Mouse (Mus musculus): ENCODE measurements around the gene AL731706.1.
"Not testable (repeated sequence)": the region's sequence is repeated elsewhere in the genome, so short reads cannot be mapped to it uniquely, and the experiment has no call there.

The AL731706.1 gene

DNA sequence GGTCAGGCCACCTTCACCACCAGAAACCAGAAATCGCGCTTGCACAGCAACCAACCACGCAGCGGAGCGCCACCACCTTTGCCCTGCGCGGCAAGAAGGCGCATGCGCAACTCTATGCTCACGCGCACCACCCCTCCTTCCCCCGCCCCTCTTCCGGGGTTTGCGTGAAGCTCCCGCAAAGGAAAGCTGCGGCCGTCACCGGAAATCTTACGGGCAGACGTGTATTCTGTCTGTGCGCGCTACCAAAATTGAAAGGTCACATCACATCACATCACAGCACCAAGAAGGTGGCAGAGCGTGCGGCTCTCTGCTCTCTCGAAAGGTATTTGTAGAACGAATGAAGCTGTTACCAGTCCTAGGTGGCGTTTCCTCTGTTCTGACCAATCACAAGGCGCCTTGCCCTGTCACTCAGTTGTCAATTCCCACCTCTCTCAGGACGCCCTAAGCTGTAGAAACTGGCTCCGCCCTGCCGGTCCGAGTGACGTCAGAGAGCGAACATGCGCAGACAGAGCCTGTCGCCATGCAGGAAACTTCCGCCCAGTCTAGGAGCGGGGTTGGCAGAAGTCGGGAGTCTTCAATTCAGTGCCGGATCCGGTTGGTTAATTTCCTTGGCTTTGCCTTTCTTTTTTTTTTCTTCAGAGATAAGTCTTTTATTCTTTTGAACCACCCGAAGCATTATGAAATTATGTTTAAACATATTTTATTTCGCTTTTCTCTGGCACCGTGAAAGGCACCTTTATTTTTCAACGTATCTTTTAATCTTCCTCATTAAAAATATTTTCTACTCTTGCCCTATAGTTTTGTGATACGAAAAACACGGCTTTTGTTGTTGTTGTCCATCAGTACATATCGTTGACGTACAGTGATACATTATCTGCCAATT, at the start of gene AL731706.1, which contains the start of the genes Slx4ip and Mkks:
TSS of gene AL731706.1 (minus strand) at position 322 of the 883 bp plus-strand sequence.
TSS of gene Slx4ip (plus strand) at position 151 of the 883 bp plus-strand sequence.
TSS of gene Mkks (minus strand) at position 322 of the 883 bp plus-strand sequence.
- ChIA-PET CTCF (interaction anchor here in 2 of 4 experiments (0.6 to 0.8 kb wide), 2 partner anchors 21 to 838 kb away, joined by 3 read pairs; no protein-coding TSS in a partner anchor), POLR2A (interaction anchor here in 3 of 4 experiments (0.5 to 3.8 kb wide), 97 partner anchors 9 to 1245 kb away, joined by 3 to 34 read pairs (median 4); partner anchors contain the start of genes Jag1 (in 3 of the 3), Snap25 (in 3 of the 3) and Plcb4 (in 1 of the 3))

GRCm38 (mm10) chr2:136938249-136938648, 47.1 kb upstream of the AL731706.1 start:
- POLR2A ChIA-PET: interaction anchor here in 1 of 4 experiments (1.6 kb wide), 1 partner anchor 26 kb away, joined by 4 read pairs; no protein-coding TSS in a partner anchor
- CTCF ChIA-PET: no interaction called here

GRCm38 (mm10) chr2:136936391-136937288, 45.5 kb upstream of the AL731706.1 start:
- ChIA-PET CTCF (no interaction called here), POLR2A (interaction anchor here in 1 of 4 experiments (1.4 kb wide), 1 partner anchor 46 kb away, joined by 4 read pairs; the partner anchor contains the start of genes AL731706.1, Mkks and Slx4ip)

DNA sequence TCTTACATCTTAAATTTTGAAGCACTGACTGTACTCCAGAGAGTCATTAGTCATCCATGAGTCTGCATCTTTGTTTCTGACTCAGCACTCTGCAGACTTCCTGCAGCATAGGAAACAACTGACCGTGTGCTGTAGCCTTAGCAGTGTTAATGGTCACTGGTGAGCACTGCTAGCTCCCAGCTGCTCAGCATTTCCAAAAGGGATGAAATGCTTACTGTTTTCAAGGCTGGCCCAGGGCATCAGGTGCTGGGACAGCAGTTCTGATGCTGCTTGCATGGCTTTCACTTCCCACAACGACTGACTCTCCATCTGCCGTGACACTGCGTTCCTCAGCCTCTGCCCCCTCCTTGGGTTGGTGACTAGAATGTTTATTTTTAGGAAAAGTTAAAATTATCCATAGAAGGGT, 29.8 kb upstream of the AL731706.1 start:
- CTCF ChIA-PET: no interaction called here
- POLR2A ChIA-PET: interaction anchor here in 1 of 4 experiments (2.3 kb wide), 1 partner anchor 30 kb away, joined by 22 read pairs; the partner anchor contains the start of genes AL731706.1, Mkks and Slx4ip

DNA sequence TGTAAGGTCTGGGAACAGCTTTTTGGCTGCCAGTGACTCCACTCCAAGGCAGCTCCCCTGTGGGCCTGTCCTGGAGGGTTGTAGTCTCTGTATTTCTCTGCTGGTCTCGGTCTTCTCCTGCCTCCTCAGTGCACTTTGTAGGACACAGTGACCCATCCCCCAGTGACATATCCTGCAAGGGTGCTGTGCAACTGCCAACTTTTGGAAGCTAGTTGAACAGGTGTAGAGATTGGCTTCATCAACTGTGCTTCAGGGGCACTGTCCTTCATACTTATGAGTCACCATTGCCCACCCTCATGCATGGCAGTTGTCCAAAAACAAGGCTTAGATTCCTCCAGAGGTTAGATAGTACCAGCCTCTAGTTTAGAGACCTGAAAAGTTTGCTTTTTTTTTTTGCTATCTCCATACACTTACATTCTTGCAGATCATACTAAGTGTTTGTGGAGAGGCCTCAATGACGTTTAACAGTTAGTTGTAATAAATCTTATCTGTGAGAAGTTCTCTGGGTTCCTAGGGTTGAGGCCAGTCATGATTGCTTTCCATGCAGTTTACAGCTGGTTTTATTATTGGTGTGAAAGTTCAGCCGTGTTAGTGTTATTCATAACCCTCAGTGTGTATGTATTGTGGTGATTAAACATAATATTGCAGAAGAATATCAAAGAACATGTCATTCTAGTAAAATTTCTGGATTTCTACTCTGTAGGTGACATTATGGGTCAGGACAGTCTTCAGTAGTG, 29.2 kb upstream of the AL731706.1 start:
- ChIA-PET POLR2A (interaction anchor here in 3 of 4 experiments (1.1 to 2.3 kb wide), 5 partner anchors 20 to 30 kb away, joined by 4 to 22 read pairs (median 6); partner anchors contain the start of genes AL731706.1 (in 3 of the 3), Mkks (in 3 of the 3) and Slx4ip (in 3 of the 3)), CTCF (no interaction called here)

DNA sequence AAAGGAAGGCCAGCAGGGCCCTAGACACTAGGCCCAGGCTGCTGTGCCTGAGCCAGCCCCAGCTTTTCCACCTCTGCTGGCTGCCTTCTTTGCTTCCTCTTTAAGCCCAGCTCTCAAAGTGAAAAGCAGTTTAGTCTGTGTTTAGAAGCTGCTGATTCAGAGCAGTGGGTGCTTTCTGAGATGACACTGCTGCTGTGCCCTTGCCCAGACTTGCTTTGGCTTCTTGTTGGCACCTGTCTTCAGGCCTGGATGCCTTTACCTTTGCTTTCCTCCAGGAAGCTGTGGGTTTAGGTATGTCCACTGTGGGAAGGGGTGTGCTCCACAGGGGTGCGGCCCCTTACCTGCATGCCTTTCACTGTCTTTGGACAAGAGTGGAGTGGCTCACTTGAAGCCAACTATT, 28.2 kb upstream of the AL731706.1 start:
- ChIA-PET CTCF (interaction anchor here in 1 of 4 experiments (0.6 kb wide), 1 partner anchor 433 kb away, joined by 3 read pairs; no protein-coding TSS in a partner anchor), POLR2A (interaction anchor here in 3 of 4 experiments (0.5 to 2.3 kb wide), 5 partner anchors 19 to 28 kb away, joined by 4 to 22 read pairs (median 6); partner anchors contain the start of genes AL731706.1 (in 2 of the 3), Mkks (in 2 of the 3) and Slx4ip (in 2 of the 3))

DNA sequence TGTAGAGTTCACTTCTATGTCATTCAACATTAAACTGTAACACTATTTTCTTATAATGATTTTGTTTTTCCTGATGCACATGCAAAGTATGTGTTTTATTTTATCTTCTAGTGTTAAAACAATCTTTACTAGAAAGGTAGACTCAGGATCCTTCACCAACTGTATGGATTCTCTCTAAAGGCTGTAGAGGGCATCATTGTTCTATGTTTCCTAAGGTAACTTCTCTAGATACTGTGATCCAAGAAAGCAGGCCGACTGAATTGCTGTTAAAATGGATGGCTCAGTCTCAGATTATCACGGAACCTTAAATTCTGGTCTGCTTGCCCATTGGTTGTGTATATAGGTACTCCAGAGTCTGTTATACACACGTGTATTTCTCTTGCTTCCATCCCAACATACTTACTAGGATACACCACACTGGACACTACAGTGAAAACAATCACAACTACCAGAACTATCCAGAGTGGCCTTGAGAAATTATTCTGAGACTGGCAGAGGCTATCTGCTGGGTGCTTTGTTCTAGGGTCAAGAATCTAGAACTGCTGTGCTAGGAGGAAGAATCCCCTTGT, 23.2 kb upstream of the AL731706.1 start:
- ChIA-PET POLR2A (no interaction called here), CTCF (no interaction called here)

GRCm38 (mm10) chr2:136913021-136913420, 21.8 kb upstream of the AL731706.1 start:
- ChIA-PET CTCF (no interaction called here), POLR2A (interaction anchor here in 2 of 4 experiments (0.5 to 2.4 kb wide), 4 partner anchors 21 to 886 kb away, joined by 4 to 11 read pairs (median 6); partner anchors contain the start of genes AL731706.1 (in 2 of the 2), Mkks (in 2 of the 2) and Slx4ip (in 2 of the 2))

DNA sequence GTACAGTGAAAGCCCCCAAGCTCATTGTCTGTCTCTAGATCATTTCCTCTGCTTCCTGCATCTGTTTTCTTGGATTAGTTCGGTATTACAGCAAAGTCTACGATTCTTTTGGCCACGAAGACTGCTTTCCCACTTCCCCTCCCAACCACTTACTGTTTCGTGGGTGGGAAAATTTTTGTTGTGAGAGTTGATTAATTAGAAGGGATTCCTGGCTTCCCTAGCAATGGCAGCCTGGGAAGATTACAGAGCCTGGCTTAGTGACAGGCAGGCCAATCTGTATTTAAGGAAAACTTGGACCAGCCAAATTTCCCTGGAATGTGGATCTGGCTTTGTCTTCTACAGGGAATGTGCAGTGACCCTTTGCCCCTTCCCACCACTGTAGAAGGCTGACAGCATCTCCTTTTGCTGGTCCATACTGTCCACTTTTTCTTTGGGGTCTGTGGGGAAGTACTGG, 20.8 kb upstream of the AL731706.1 start:
- CTCF ChIA-PET: no interaction called here
- POLR2A ChIA-PET: interaction anchor here in 3 of 4 experiments (0.8 to 2.4 kb wide), 5 partner anchors 19 to 27 kb away, joined by 3 to 11 read pairs (median 4); partner anchors contain the start of genes AL731706.1 (in 3 of the 3), Mkks (in 3 of the 3) and Slx4ip (in 2 of the 3)

DNA sequence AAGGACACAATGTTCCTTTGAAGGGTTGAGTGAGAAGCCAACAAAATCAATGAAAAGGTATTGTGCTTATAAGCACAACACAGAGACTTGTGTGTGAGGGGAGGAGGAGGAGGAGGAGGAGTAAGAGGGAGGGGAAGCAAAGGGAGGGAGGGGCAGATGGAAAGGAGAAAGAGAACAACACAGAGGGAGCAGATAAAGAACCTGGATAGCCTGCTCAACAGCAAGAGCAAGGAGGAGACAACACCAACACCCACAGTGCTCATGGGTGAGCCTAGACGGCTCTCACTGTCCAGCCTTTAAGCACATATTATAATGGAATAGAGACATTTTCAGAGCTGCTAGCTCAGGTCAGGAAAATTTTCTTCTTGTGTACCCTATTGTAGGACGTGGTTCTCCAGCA, 18.1 kb upstream of the AL731706.1 start:
- CTCF ChIA-PET: no interaction called here
- POLR2A ChIA-PET: interaction anchor here in 1 of 4 experiments (1.1 kb wide), 1 partner anchor 17 kb away, joined by 3 read pairs; no protein-coding TSS in a partner anchor

DNA sequence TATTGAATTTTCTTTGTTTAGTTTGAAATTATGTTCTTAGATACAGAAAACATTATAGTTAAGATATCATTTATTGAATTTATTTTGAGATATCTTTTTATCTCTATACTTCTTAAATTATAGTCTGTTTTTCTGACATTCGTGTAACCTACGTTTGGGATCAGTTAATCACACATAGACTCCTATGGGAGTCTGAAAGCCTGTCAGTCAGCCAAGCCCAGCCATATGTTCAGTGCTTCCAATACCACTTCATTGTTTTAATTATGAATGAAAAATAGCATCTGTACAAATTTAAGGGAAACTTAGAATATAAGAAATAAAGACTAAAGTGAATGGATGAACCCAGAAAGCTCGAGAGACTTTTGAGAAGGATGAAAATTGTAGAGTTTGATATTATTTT, 17.4 kb upstream of the AL731706.1 start:
- CTCF ChIA-PET: no interaction called here
- POLR2A ChIA-PET: no interaction called here

GRCm38 (mm10) chr2:136896131-136896530, 4.9 kb upstream of the AL731706.1 start:
- POLR2A ChIA-PET: no interaction called here
- CTCF ChIA-PET: no interaction called here

- ChIA-PET CTCF (no interaction called here), POLR2A (interaction anchor here in 1 of 4 experiments (0.6 to 0.7 kb wide), 2 partner anchors 293 to 1369 kb away, joined by 3 read pairs; no protein-coding TSS in a partner anchor)
Observed at GRCm38 (mm10) chr2:136894494-136894893, 3.3 kb upstream of the AL731706.1 start.

- ChIA-PET CTCF (interaction anchor here in 1 of 4 experiments (0.8 kb wide), 1 partner anchor 21 kb away, joined by 3 read pairs; no protein-coding TSS in a partner anchor), POLR2A (interaction anchor here in 3 of 4 experiments (0.6 to 3.8 kb wide), 58 partner anchors 8 to 1235 kb away, joined by 3 to 34 read pairs (median 6); partner anchors contain the start of genes Snap25 (in 3 of the 3) and Jag1 (in 2 of the 3))
Observed at GRCm38 (mm10) chr2:136891951-136892371, 772 bp upstream of the AL731706.1 start.

DNA sequence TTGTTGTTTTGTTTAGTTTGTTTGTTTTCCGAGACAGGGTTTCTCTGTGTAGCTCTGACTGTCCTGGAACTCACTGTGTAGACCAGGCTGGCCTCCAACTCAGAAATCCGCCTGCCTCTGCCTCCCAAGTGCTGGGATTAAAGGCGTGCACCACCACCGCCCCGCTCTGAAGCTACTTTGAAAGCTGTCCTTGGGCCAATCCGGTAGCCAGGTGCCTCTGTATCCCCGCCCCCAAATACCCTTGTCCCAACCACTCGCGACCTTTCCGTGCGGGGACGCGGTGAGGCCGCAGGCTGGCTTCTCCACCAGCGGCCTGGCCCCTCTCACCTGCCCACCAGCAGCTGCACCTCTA, 497 bp downstream of the AL731706.1 start:
- CTCF ChIA-PET: not testable (repeated sequence)
- POLR2A ChIA-PET: interaction anchor here in 3 of 4 experiments (0.6 to 3.8 kb wide), 85 partner anchors 9 to 1244 kb away, joined by 3 to 34 read pairs (median 4); partner anchors contain the start of genes Jag1 (in 3 of the 3), Snap25 (in 3 of the 3) and Plcb4 (in 1 of the 3)

DNA sequence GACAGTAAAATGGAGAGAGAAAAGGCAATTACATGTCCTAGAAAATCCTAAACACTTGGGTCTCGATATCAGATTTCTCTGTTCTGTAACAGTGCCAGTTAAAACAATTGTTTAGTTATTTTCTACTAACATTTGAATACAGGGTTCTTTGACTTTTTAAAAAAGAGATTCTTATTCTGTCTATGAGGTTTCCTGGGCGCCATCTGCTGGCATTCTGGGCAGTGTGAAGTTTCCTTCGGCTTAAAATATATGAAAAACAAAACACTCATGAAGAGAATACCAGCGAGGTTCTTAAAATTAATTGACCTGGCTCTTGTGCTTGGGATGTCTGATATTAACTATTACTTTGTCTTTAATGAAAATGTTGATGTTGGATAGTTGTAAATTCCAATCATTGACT, 4.3 kb downstream of the AL731706.1 start:
- POLR2A ChIA-PET: interaction anchor here in 1 of 4 experiments (1.4 kb wide), 1 partner anchor 31 kb away, joined by 3 read pairs; no protein-coding TSS in a partner anchor
- CTCF ChIA-PET: no interaction called here

DNA sequence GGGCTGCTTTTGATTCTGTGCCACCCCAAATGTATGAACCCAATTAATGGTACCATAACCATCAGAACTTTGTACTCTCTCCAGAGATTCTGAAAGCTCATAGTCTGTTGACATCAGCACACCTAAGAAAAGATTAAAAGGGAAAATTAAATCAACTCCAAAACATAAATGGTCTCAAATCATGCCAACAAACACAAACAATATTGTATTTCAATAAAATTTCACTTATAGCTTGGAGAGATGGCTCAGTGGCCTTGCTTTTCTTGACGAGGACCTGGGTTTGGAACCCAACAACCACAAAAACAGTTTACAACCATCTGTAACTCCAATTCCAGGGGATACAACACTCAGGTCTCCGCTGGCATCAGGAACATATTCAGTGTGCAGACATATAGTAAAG, 5.6 kb downstream of the AL731706.1 start, which contains the start of gene AL731706.2:
TSS of gene AL731706.2 (minus strand) at position 101 of the 400 bp plus-strand sequence.
- ChIA-PET POLR2A (no interaction called here), CTCF (no interaction called here)
